Mouse (Mus musculus) forebrain, embryonic 14.5 days (tissue): ENCODE measurements around the gene Nup210l. TPM values are rescaled to one million over a fixed set of nuclear protein-coding genes. Genes with fewer than 3 reads are reported as not detected.

Experiments
- ATAC-seq: fragments of 200-750 bp; cut with Nextera tagmentation; 2 replicates; pipeline ENCODE4 v1.8.0; 2017; ENCODE audit warnings: mild to moderate bottlenecking, moderate library complexity
- DNase-seq: peaks from one replicate; pipeline ENCODE4 v3.0.0-alpha.2; 2015; ENCODE audit warnings: low spot score
- H3K27ac ChIP-seq: fragments of 300-500 bp; sonication (generic); 2 replicates; pipeline ENCODE4 v1.5.1; 2014; ENCODE audit warnings: low read depth, mild to moderate bottlenecking, control low read depth, low read length, moderate library complexity
- H3K27me3 ChIP-seq: fragments of 300-500 bp; sonication (generic); replicated peaks from 2 replicates; pipeline ENCODE4 v1.6.1; 2014; ENCODE audit warnings: low read length, control low read depth, mixed read lengths; ENCODE audit not compliant: control insufficient read depth, insufficient read depth
- H3K36me3 ChIP-seq: fragments of 300-500 bp; sonication (generic); 2 replicates; pipeline ENCODE4 v1.6.1; 2014; ENCODE audit warnings: low read length, control low read depth; ENCODE audit not compliant: control insufficient read depth, insufficient read depth
- H3K4me1 ChIP-seq: fragments of 300-500 bp; sonication (generic); 2 replicates; pipeline ENCODE4 v1.6.1; 2014; ENCODE audit warnings: antibody characterized with exemption, low read length, control low read depth; ENCODE audit not compliant: control insufficient read depth, insufficient read depth
- H3K4me2 ChIP-seq: fragments of 300-500 bp; sonication (generic); 2 replicates; pipeline ENCODE4 v1.6.1; 2014; ENCODE audit warnings: mild to moderate bottlenecking, control low read depth, low read length
- H3K4me3 ChIP-seq: fragments of 300-500 bp; sonication (generic); 2 replicates; pipeline ENCODE4 v1.5.1; 2014; ENCODE audit warnings: low read depth, low read length, control low read depth
- H3K9ac ChIP-seq: fragments of 300-500 bp; sonication (generic); 2 replicates; pipeline ENCODE4 v1.6.1; 2014; ENCODE audit warnings: mild to moderate bottlenecking, low read length, control low read depth, moderate library complexity
- H3K9me3 ChIP-seq: fragments of 300-500 bp; sonication (generic); replicated peaks from 2 replicates; pipeline ENCODE4 v1.6.1; 2016; ENCODE audit warnings: low read length, control low read depth, mixed read lengths; ENCODE audit not compliant: control insufficient read depth
- WGBS: fragments of 180-500 bp; shearing (Covaris S2); extraction: QIAGEN DNeasy Blood & Tissue Kit; methylation state at CpG from one replicate; pipeline ENCODE4 v1.1.7; 2014; 5-methylcytosine and 5-hydroxymethylcytosine counted together
- polyA plus RNA-seq: library from polyadenylated mRNA; unstranded; fragments of >200 nt; fragmentation: Nextera tagmentation; extraction: Ambion mirVana; gene quantifications from 2 replicates; pipeline ENCODE4 v1.2.1, GENCODE M21; 2014

The Nup210l gene
- polyA plus RNA-seq, 1 experiment from 2014 or later = 0.30 TPM

GRCm38 (mm10) chr3:90133331-90133730 lies 29.4 kb downstream of the Nup210l start:
- ATAC-seq = no peak
- Histone ChIP-seq H3K27ac (no peak overlapping the region), H3K4me3 (no peak overlapping the region), H3K9ac (no peak overlapping the region), H3K27me3 (no peaks in the 10 kb centered on the region), H3K4me2 (no peak overlapping the region), H3K9me3 (no peaks in the 10 kb centered on the region), H3K36me3 (no peaks in the 10 kb centered on the region), H3K4me1 (no peaks in the 10 kb centered on the region)
- 88% methylated on average over 1 of the region's 1 CpGs for WGBS
- no peak for DNase-seq

- no peak for ATAC-seq
- Histone ChIP-seq H3K4me2 (no peak overlapping the region), H3K9ac (no peak overlapping the region), H3K9me3 (no peaks in the 10 kb centered on the region), H3K4me3 (no peak overlapping the region), H3K27me3 (no peaks in the 10 kb centered on the region), H3K27ac (no peak overlapping the region), H3K4me1 (no peaks in the 10 kb centered on the region), H3K36me3 (no peaks in the 10 kb centered on the region)
- no peak for DNase-seq
- WGBS = 69% methylated on average over 3 of the region's 3 CpGs
Observed at GRCm38 (mm10) chr3:90134483-90134882, 30.6 kb downstream of the Nup210l start.

GRCm38 (mm10) chr3:90134993-90135392 lies 31.1 kb downstream of the Nup210l start:
- Histone ChIP-seq H3K9ac (no peak overlapping the region), H3K27ac (no peak overlapping the region), H3K4me3 (no peak overlapping the region), H3K27me3 (no peaks in the 10 kb centered on the region), H3K4me2 (no peak overlapping the region), H3K9me3 (no peaks in the 10 kb centered on the region), H3K36me3 (no peaks in the 10 kb centered on the region), H3K4me1 (no peaks in the 10 kb centered on the region)
- no peak for ATAC-seq
- DNase-seq = no peak
- 91% methylated on average over 5 of the region's 5 CpGs for WGBS

GRCm38 (mm10) chr3:90136660-90137059 lies 32.7 kb downstream of the Nup210l start:
- no peaks in the 10 kb centered on the region for H3K27me3 ChIP-seq
- H3K4me1 ChIP-seq = no peaks in the 10 kb centered on the region
- no peaks in the 10 kb centered on the region for H3K9me3 ChIP-seq
- peak; percentile 13 for DNase-seq
- ATAC-seq = no peak
- H3K4me3 ChIP-seq = no peak overlapping the region
- H3K4me2 ChIP-seq = no peak overlapping the region
- H3K27ac ChIP-seq = no peak overlapping the region
- no peak overlapping the region for H3K9ac ChIP-seq
- 35% methylated on average over 13 of the region's 13 CpGs for WGBS
- H3K36me3 ChIP-seq = no peaks in the 10 kb centered on the region

- H3K27me3 ChIP-seq = no peaks in the 10 kb centered on the region
- 88% methylated on average over 1 of the region's 1 CpGs for WGBS
- H3K4me2 ChIP-seq = no peak overlapping the region
- H3K9me3 ChIP-seq = no peaks in the 10 kb centered on the region
- H3K9ac ChIP-seq = no peak overlapping the region
- DNase-seq (no peak), ATAC-seq (no peak)
- no peaks in the 10 kb centered on the region for H3K36me3 ChIP-seq
- no peak overlapping the region for H3K4me3 ChIP-seq
- no peak overlapping the region for H3K27ac ChIP-seq
- no peaks in the 10 kb centered on the region for H3K4me1 ChIP-seq
Observed at GRCm38 (mm10) chr3:90137606-90138005, 33.7 kb downstream of the Nup210l start.

- no peak overlapping the region for H3K9ac ChIP-seq
- H3K9me3 ChIP-seq = no peaks in the 10 kb centered on the region
- WGBS = 93% methylated on average over 3 of the region's 3 CpGs
- DNase-seq (no peak), ATAC-seq (no peak)
- H3K4me2 ChIP-seq = no peak overlapping the region
- H3K4me3 ChIP-seq = no peak overlapping the region
- no peak overlapping the region for H3K27ac ChIP-seq
- no peaks in the 10 kb centered on the region for H3K4me1 ChIP-seq
- no peaks in the 10 kb centered on the region for H3K27me3 ChIP-seq
- no peaks in the 10 kb centered on the region for H3K36me3 ChIP-seq
Observed at GRCm38 (mm10) chr3:90139962-90140361, 36.0 kb downstream of the Nup210l start.

- Histone ChIP-seq H3K4me2 (no peak overlapping the region), H3K27ac (no peak overlapping the region), H3K9ac (no peak overlapping the region), H3K9me3 (no peaks in the 10 kb centered on the region), H3K36me3 (no peaks in the 10 kb centered on the region), H3K27me3 (no peaks in the 10 kb centered on the region), H3K4me1 (no peaks in the 10 kb centered on the region), H3K4me3 (no peak overlapping the region)
- DNase-seq (no peak), ATAC-seq (no peak)
- WGBS = 82% methylated on average over 3 of the region's 3 CpGs
Observed at GRCm38 (mm10) chr3:90145461-90145860, 41.5 kb downstream of the Nup210l start.

GRCm38 (mm10) chr3:90146651-90147050 lies 42.7 kb downstream of the Nup210l start:
- H3K9me3 ChIP-seq = no peaks in the 10 kb centered on the region
- H3K27me3 ChIP-seq = no peaks in the 10 kb centered on the region
- no peak for ATAC-seq
- no peak overlapping the region for H3K4me3 ChIP-seq
- DNase-seq = no peak
- H3K4me2 ChIP-seq = no peak overlapping the region
- no peak overlapping the region for H3K9ac ChIP-seq
- no peaks in the 10 kb centered on the region for H3K36me3 ChIP-seq
- no peaks in the 10 kb centered on the region for H3K4me1 ChIP-seq
- WGBS = 76% methylated on average over 1 of the region's 1 CpGs
- no peak overlapping the region for H3K27ac ChIP-seq

GRCm38 (mm10) chr3:90151086-90151740 lies 47.3 kb downstream of the Nup210l start:
- ATAC-seq (no peak), DNase-seq (no peak)
- no peak overlapping the region for H3K9ac ChIP-seq
- H3K27ac ChIP-seq = no peak overlapping the region
- H3K9me3 ChIP-seq = no peaks in the 10 kb centered on the region
- no peak overlapping the region for H3K4me3 ChIP-seq
- H3K36me3 ChIP-seq = no peaks in the 10 kb centered on the region
- H3K4me1 ChIP-seq = no peaks in the 10 kb centered on the region
- WGBS = 88% methylated on average over 12 of the region's 12 CpGs
- H3K4me2 ChIP-seq = no peak overlapping the region
- H3K27me3 ChIP-seq = no peaks in the 10 kb centered on the region
